Mouse (Mus musculus): ENCODE data around the gene Cdk16.

Gene Cdk16

DNA sequence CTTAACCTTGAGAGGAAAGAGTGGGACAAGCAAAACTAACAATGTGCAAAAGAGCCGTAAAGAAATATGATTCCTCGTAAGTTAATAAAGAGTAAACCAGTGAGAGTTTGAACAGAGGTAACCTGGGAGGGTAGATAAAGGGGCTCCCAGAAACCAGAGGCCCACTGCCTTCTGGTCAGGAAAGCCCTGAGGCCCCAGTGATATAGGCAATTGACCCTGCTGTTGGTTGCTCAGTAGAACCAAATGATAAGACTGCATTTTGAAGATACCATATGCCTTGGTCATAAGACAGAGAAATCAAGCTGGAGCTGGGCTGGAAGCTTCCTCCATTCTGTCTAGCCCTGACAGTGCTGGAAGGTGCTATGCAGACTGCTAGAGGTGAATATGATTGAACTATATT is 61.1 kb downstream of the Cdk16 start:
- in situ Hi-C loops (cut with MboI, MseI) = no loop called here

All from T-helper 17 cell (primary cell).